Mouse (Mus musculus): ENCODE measurements around the gene Erbb4.

The Erbb4 gene

GRCm38 (mm10) chr1:69027816-69028215 is 80.0 kb downstream of the Erbb4 start:
- no peak for DNase-seq (ENCODE audit: low read depth, low spot score)

GRCm38 (mm10) chr1:69024858-69025257 is 83.0 kb downstream of the Erbb4 start:
- no peak for DNase-seq (ENCODE audit: low read depth, low spot score)

DNA sequence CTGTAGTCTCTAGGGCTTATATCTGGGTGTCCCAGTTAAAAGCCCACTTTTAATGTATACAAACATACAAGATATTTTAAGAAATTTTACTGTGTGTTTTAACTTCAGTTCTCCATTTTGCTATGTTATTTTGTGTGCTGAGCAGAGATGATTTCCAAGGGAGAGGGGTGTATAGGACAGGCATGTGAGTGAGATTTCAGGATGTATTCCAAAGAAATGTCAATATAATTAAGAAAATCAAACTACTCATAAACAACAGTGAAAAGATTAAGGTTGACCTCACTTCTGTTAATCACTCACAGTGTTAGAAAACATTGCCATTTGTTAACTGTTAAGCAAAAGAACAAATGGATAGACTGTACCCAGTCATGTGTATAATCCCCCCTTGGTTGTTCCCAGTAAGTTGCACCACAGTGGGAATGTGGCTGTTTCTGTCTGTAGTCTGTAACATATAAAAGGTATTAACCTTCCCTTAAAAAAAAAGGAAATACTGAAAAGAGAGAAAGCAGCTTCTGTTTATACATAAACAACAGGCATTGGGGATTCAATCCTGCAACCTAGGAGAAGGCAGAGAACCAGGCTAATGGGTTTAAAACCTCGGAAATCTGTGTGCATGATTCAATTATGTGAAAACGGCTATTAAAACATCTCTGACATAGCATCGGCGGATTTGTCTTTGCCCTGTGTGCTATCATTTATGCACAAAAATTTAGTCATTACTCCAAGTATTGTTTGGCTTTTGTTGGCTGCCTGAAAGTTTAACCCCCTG is 84.5 kb downstream of the Erbb4 start:
- DNase-seq (ENCODE audit: low read depth, low spot score) = no peak

DNA sequence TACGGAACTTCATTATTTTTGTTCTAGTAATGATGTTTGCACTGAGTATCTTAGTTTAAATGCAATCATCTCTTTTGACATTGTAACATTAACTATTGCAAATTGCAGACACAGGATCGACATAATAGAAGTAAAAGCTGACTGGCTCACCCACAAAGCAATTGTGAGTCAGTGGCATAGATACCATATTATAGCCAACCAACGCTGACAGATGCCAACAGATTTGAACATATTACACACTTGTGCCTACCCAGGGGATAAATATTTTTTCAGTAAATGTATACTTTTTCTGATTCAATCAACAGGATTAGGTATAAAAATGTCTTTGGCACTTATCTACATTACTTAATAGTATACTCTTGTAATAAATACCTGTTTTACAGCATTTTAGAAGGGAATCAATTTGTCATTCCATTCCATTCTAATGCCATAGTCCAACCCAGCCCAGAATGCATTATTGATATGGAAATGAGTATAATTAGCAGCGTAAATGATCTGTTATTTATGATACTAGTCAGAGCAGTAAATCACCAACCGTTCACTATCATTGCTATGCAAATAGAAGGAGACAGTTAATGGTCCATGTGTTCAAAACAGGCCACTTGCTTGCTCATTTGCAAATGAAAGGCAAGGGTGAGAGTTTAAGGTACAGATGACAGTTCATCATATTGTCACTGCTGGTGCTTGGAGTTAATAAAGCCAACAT is 97.9 kb downstream of the Erbb4 start:
- no peak for DNase-seq (ENCODE audit: low read depth, low spot score)

DNA sequence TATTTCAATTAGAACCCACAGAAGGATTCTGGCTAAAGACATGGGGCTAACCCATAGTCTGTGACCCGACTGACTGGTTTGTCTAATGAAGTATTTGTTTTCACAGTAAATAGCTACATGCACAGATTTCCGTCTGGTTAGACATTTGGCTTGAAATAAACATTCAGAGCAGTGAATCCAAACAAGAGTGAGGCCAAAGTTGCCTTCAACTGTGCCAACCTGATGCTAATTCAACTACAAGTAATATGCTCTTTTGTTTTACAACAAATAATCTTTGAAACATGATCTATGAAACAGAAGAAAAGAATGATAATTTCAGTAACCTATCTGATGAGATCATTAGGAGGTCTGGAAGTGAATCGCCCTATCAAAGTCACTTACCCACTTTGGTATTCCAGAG is 106.5 kb downstream of the Erbb4 start:
- DNase-seq (ENCODE audit: low read depth, low spot score) = no peak

DNA sequence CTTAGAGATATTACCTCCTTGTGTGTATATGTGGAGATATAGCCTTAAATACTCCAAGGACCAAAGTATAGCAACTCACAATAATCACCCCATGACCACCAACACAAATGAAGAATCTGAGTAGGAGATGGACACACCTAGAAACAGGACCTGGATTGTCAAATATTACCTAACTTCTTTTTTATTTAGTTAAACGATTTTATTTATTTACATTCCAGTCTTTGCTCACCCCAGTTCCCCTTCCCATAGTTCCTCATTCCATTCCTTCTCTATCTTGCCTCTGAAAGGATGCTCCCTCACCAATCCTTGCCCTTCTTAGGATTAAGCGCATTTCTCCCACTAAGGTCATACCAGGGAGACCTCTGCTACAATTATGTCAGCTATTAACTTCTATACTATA is 128.6 kb downstream of the Erbb4 start:
- no peak for DNase-seq (ENCODE audit: low read depth, low spot score)

- DNase-seq (ENCODE audit: low read depth, low spot score) = no peak
Observed at GRCm38 (mm10) chr1:68978571-68978970, 129.3 kb downstream of the Erbb4 start.

DNA sequence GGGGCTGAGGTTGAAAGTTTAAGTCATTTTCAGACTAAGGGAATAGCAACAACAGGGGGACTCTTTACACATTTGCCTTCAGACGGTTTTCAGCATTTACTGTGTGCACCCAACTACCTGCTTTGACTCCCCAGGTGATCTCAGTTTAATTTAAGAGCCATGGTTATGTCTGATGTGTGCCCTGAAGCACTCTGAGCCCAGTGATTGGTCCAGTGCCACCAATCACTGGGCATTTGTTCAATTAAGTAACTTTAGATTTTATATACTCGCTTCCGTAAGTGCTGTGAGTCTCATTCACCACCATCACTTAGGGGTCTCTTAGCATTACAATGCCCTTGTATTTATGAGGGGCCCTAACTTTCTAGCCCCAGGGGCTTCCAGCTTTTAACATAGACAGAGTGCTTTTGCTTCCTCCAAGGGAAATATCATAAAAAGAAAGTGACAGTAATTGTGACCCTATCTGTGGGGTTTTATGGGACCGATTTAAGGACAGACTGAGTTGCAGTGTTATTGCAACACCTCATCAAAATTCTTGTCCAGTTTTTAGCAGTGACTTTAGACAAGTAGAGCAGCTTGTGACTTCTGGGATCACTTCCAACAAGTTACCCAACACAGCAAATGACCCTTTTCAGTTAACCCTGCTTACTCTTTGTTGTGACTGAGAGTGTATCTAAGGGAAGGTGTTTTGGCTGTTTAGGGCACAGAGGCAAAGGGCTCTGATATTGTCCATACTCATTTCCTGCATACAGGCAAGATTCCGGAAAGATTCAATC is 134.3 kb downstream of the Erbb4 start:
- DNase-seq (ENCODE audit: low read depth, low spot score) = peak; percentile 31

GRCm38 (mm10) chr1:68964127-68964526 is 143.7 kb downstream of the Erbb4 start:
- no peak for DNase-seq (ENCODE audit: low read depth, low spot score)

GRCm38 (mm10) chr1:68961365-68962116 is 146.3 kb downstream of the Erbb4 start:
- DNase-seq (ENCODE audit: low read depth, low spot score) = no peak

- DNase-seq (ENCODE audit: low read depth, low spot score) = no peak
Observed at GRCm38 (mm10) chr1:68956766-68957533, 150.9 kb downstream of the Erbb4 start.

DNA sequence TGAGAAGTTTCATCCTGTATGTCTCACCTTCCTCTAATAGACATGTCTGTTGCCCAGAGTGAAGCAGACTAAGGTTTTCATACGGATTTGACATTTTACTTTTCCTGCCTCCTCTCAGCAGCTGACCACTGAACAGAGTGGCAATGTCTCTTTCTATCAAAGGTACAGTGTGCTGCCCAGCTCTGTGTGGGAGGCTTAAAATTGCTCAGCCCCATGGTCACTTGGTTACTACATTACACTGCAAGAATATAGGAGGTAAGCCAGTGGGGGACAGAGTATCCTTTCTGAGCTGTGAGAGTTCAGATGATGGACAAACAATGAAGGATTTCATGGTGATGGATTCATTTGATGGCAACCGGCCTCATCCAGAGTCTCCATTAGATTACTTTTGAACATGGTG is 152.4 kb downstream of the Erbb4 start:
- DNase-seq (ENCODE audit: low read depth, low spot score) = peak; percentile 18

- DNase-seq (ENCODE audit: low read depth, low spot score) = no peak
Observed at GRCm38 (mm10) chr1:68943141-68943540, 164.7 kb downstream of the Erbb4 start.

DNA sequence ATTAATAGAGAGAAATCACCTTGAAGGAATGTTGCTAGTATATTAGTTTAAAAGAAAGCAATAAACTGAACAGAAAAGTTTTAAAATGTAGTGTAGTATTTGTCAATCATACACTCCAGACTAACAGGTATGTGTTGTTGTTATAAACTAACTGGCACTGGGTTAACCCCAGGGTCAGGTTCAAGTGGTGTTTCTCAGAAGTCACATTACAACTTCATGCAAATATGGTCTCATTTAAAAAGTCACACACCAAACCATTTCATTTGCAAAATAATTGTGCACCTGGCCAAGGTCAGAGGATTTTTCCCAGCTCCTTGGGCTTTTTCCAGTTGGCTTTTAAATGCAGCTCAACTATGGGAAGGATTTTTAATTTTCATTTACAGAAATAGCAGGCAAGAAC is 173.1 kb downstream of the Erbb4 start:
- DNase-seq (ENCODE audit: low read depth, low spot score) = no peak

- DNase-seq (ENCODE audit: low read depth, low spot score) = peak; percentile 72
Observed at GRCm38 (mm10) chr1:68933330-68934065, 174.4 kb downstream of the Erbb4 start.

- no peak for DNase-seq (ENCODE audit: low read depth, low spot score)
Observed at GRCm38 (mm10) chr1:68917828-68918227, 190.0 kb downstream of the Erbb4 start.

- no peak for DNase-seq (ENCODE audit: low read depth, low spot score)
Observed at GRCm38 (mm10) chr1:68892041-68892440, 215.8 kb downstream of the Erbb4 start.

DNA sequence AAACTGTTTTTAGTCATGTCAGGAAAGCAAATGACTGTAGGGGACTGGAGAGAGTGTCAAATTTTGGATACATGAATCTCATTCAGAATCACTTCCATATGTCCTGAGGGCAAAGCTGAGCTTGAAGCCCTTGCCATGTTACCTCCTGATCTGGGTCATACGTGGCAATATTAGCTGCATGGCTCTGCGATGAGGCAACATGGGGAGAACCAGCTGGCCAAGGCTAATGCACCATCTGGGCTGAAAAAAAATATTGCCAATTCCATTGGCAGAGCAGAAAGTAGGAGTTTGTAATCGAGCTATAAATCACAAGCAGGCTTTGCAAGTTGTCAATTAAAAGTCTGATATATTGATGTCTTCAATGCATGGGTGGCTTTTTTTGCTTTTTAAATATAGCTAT is 221.0 kb downstream of the Erbb4 start:
- peak; percentile 92 for DNase-seq (ENCODE audit: low read depth, low spot score)

DNA sequence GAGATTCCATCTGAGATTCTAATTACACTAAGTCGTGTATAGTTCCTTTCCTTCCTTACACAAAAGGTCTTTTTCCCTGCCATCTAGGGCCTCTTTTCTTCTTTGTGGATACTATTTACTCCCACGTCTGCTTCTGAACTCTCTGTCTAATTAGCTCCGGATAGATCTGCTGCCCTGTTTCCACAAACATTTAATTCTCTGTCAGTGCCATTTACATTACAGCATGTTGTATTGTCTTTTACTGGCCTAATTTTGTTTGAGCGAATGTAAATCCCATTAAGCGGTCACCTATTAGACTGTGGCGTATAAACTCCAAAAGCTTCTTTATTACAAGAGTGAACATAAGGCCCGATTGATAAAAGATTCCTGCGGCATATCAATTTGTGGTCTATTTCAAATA is 232.9 kb downstream of the Erbb4 start:
- DNase-seq (ENCODE audit: low read depth, low spot score) = no peak

- DNase-seq (ENCODE audit: low read depth, low spot score) = no peak
Observed at GRCm38 (mm10) chr1:68873635-68874020, 234.2 kb downstream of the Erbb4 start.
